Mouse (Mus musculus) hindbrain, embryonic 13.5 days (tissue): ENCODE measurements around the gene Mbd3. TPM values are rescaled to one million over a fixed set of nuclear protein-coding genes. Genes with fewer than 3 reads are reported as not detected.
"Not testable (repeated sequence)": the region's sequence is repeated elsewhere in the genome, so short reads cannot be mapped to it uniquely, and the experiment has no call there.

Experiments used
- ATAC-seq: fragments of 200-750 bp; cut with Nextera tagmentation; 2 replicates; pipeline ENCODE4 v1.8.0; 2017; ENCODE audit warnings: moderate TSS enrichment; ENCODE audit not compliant: low FRiP score
- H3K27ac ChIP-seq: fragments of 300-500 bp; sonication (generic); 2 replicates; pipeline ENCODE4 v1.5.1; 2015; ENCODE audit warnings: inconsistent platforms, mild to moderate bottlenecking, moderate library complexity
- H3K27me3 ChIP-seq: fragments of 300-500 bp; sonication (generic); 2 replicates; pipeline ENCODE4 v1.6.1; 2015; ENCODE audit warnings: mild to moderate bottlenecking, inconsistent platforms
- H3K36me3 ChIP-seq: fragments of 300-500 bp; sonication (generic); 2 replicates; pipeline ENCODE4 v1.6.1; 2015; ENCODE audit warnings: mild to moderate bottlenecking, inconsistent platforms
- H3K4me1 ChIP-seq: fragments of 300-500 bp; sonication (generic); replicated peaks from 2 replicates; pipeline ENCODE4 v1.6.1; 2015; ENCODE audit warnings: inconsistent platforms
- H3K4me2 ChIP-seq: fragments of 300-500 bp; sonication (generic); 2 replicates; pipeline ENCODE4 v1.6.1; 2015; ENCODE audit warnings: inconsistent platforms, mild to moderate bottlenecking, moderate library complexity
- H3K4me3 ChIP-seq: fragments of 300-500 bp; sonication (generic); 2 replicates; pipeline ENCODE4 v1.5.1; 2015; ENCODE audit warnings: mild to moderate bottlenecking, inconsistent platforms
- H3K9ac ChIP-seq: fragments of 300-500 bp; sonication (generic); 2 replicates; pipeline ENCODE4 v1.6.1; 2015; ENCODE audit warnings: mild to moderate bottlenecking, inconsistent platforms
- H3K9me3 ChIP-seq: fragments of 300-500 bp; sonication (generic); 2 replicates; pipeline ENCODE4 v1.6.1; 2016; ENCODE audit warnings: inconsistent platforms
- WGBS: fragments of 180-500 bp; shearing (Covaris S2); methylation state at CpG from one replicate; pipeline ENCODE4 v1.1.7; 2015; 5-methylcytosine and 5-hydroxymethylcytosine counted together
- polyA plus RNA-seq: library from polyadenylated mRNA; unstranded; fragments of >200 nt; fragmentation: Nextera tagmentation; extraction: Ambion mirVana; gene quantifications from 2 replicates; pipeline ENCODE4 v1.2.1, GENCODE M21; 2015

Mbd3 gene
- polyA plus RNA-seq, 1 experiment from 2014 or later, result 230 TPM

DNA sequence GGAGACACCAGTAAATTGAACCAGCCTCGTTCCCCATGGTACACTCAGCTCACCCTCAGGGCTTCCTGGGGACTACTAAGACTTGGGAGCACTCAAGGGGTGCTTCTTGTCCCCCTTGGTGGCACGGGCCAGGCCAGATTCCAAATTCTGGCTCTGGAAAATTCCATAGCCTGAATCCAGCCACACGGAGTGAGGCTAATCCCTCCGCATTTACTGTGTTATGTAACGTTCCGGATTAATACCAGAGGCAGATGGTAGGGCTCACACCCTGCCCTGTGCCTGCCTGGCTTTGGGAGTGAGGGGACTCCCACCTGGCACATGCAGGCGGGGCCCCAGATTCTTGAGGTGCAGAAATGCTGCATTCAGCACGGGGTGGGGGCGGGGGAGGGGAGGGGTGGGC is 43.9 kb downstream of the Mbd3 start:
- Histone ChIP-seq H3K9ac (no peak overlapping the region), H3K4me3 (no peak overlapping the region), H3K27ac (no peak overlapping the region), H3K36me3 (no peaks in the 10 kb centered on the region), H3K4me2 (no peak overlapping the region), H3K4me1 (peaks cover 24% of the 10 kb centered on the region), H3K9me3 (no peaks in the 10 kb centered on the region), H3K27me3 (peaks cover 100% of the 10 kb centered on the region)
- 10% methylated on average over 8 of the region's 9 CpGs for WGBS
- ATAC-seq, result no peak

DNA sequence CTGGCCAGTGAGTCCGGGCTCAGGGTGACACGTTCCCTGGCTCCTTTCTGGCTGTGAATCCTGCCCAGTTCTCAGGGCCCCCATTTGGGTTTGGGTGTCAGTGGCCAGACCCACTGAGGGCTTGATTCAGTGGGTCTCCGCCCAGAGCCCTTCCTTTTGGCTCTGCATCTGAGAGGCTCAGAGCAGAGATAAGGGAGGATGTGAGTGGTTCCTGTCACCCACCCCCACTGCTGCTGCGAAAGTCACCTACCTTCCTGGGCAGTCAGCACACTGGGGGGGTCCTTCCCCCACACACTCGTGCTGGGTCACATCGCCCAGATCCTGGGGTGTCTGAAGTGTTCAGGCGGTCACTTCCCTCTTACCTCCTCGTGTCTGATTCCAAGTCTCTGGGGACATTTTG is 46.6 kb downstream of the Mbd3 start:
- no peaks in the 10 kb centered on the region for H3K36me3 ChIP-seq
- H3K27me3 ChIP-seq, result peaks cover 100% of the 10 kb centered on the region
- no peak overlapping the region for H3K4me3 ChIP-seq
- 67% methylated on average over 8 of the region's 8 CpGs for WGBS
- no peak overlapping the region for H3K4me2 ChIP-seq
- H3K27ac ChIP-seq, result no peak overlapping the region
- H3K9ac ChIP-seq, result no peak overlapping the region
- H3K9me3 ChIP-seq, result no peaks in the 10 kb centered on the region
- peaks cover 32% of the 10 kb centered on the region for H3K4me1 ChIP-seq
- ATAC-seq, result no peak

DNA sequence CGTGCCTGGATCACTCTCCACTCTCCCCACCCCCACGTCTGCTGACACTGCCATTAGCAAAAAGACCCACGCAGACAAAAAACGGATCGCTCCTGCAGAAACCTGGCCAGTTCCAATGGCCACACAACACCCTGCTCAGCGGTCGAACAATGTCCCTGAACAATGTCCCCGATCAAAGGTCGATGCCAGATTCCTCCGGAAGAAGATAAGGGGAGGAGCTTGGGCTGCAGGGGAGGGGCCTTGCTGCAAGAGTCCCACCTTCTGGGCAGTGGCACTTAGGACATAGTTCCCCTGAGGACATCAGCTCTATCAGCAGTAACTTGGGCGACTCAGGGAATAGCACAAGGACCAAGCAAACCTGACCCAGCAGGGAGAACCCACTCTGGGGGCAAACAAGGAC is 47.5 kb downstream of the Mbd3 start:
- Histone ChIP-seq H3K9ac (no peak overlapping the region), H3K9me3 (no peaks in the 10 kb centered on the region), H3K4me1 (peaks cover 30% of the 10 kb centered on the region), H3K27ac (no peak overlapping the region), H3K36me3 (no peaks in the 10 kb centered on the region), H3K4me3 (no peak overlapping the region), H3K27me3 (peaks cover 100% of the 10 kb centered on the region), H3K4me2 (no peak overlapping the region)
- 22% methylated on average over 11 of the region's 11 CpGs for WGBS
- no peak for ATAC-seq

DNA sequence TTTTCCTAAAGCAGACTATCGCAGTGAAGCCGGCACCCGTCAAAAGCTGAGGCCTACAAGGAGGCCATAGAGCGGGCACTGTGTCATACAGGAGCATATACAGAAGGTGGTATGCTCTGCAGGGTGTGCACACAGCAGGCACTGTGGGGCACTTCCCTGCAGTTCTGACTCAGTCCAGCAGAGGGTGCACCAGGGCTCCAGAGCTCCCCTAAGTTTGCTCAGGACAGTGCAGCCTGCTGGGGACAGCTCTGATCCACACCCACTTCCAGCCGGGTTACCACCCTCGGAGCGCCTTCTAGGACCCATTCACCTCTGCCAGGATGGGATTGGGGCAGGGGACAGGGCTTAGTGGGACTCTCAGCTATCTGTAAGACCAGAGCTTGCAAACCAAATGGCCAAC is 49.1 kb downstream of the Mbd3 start:
- WGBS, result 3% methylated on average over 7 of the region's 7 CpGs
- H3K4me1 ChIP-seq, result peaks cover 19% of the 10 kb centered on the region
- ATAC-seq, result peak; percentile 69

DNA sequence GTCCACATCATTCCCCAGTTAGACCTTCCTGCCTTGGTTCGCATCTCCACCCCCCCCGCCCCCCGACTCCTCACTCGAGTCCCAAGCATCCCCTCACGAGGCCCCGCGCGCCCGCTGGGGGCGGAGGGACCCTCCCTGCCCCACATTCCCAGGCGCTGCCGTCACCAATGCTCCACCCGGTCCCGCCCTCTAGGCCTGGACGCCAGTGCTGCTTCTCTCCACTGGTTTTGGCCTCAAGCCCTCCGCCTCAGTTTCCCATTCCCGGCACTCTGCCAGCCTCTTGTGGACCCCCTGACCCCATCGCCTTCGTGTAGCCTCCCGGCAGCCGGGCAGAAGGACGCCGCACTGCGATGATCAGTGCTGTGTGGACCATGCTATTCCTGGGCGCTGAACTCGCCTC is 50.4 kb downstream of the Mbd3 start:
- H3K9me3 ChIP-seq, result no peaks in the 10 kb centered on the region
- H3K36me3 ChIP-seq, result no peaks in the 10 kb centered on the region
- no peak for ATAC-seq
- peak overlapping the region; percentile 25; the same call in 1 of the 2 replicates for H3K4me2 ChIP-seq
- H3K27me3 ChIP-seq, result peaks cover 100% of the 10 kb centered on the region
- no peak overlapping the region for H3K9ac ChIP-seq
- H3K4me3 ChIP-seq, result no peak overlapping the region
- peaks cover 24% of the 10 kb centered on the region for H3K4me1 ChIP-seq
- no peak overlapping the region for H3K27ac ChIP-seq
- WGBS, result 12% methylated on average over 26 of the region's 26 CpGs

More for the DNA sequence above, 49.1 kb downstream of the Mbd3 start:
- Histone ChIP-seq H3K27me3 (peaks cover 100% of the 10 kb centered on the region), H3K4me2 (no peak overlapping the region), H3K36me3 (no peaks in the 10 kb centered on the region), H3K27ac (no peak overlapping the region), H3K9me3 (no peaks in the 10 kb centered on the region), H3K4me3 (no peak overlapping the region), H3K9ac (no peak overlapping the region)

DNA sequence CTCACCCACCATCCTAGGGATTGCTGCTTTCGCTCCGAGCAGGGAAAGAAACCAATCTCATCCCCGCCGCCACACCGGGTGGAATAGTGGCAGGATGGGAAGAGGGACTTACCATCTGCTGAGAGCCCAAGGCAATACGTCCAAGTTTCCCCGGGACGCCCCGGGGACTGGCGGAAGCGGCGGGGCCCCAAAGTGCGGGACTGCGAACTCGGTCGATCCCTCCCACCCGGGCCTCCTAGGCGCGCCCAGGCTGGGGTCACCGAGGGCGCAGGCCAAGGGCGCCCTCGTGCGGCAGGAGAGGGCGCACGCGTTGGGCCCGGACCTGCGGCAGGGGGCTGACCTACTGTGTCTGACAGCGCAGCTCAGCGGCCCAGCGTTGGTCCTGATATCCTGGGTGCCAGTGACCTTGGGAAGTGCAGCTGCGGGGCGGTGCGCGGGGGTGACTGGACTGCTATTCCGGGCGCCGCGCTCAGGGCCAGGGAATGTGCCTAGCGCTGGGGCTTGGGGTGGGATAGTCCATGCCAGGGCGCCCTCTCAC is 51.0 kb downstream of the Mbd3 start, which contains the start of gene Adamtsl5:
TSS of gene Adamtsl5 (minus strand) at position 169 of the 538 bp plus-strand sequence.
- under 1% methylated on average over 42 of the region's 42 CpGs for WGBS
- no peak within 1 kb of the TSS for H3K4me3 ChIP-seq
- peaks cover 100% of the 10 kb centered on the region for H3K27me3 ChIP-seq

DNA sequence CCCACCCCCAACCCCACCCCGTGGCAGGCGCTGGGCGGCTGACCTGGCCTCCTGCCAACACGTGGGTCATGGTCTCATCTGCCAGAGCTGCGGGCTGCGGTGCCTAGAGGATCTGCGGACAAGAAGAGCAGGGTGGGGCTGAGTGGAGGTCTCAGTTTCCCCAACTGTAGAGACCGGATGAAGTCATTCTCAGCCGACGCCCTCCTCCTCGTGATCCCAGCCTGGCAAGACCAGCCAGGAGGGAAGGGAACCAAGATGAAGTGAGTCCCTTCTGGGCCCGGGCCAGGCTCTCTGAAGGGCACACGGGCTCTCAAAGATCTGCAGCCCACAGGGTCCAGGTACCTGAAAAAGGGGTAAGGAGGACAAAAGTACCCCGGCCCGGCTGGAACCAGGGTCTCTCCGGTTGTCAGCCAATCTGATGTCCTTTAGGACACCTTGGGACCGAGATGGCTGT is 51.8 kb downstream of the Mbd3 start:
- no peak for ATAC-seq
- Histone ChIP-seq H3K4me1 (peaks cover 38% of the 10 kb centered on the region), H3K27me3 (peaks cover 100% of the 10 kb centered on the region), H3K9me3 (no peaks in the 10 kb centered on the region), H3K36me3 (no peaks in the 10 kb centered on the region), H3K27ac (no peak overlapping the region), H3K4me3 (no peak overlapping the region), H3K9ac (no peak overlapping the region), H3K4me2 (peak overlapping the region; percentile 25; the same call in 1 of the 2 replicates)
- WGBS, result 15% methylated on average over 16 of the region's 17 CpGs

More for the DNA sequence above, 51.0 kb downstream of the Mbd3 start, which contains the start of gene Adamtsl5:
- no peak for ATAC-seq
- Histone ChIP-seq H3K27ac (no peak within 1 kb of the TSS), H3K4me2 (peak within 1 kb of the TSS; percentile 25), H3K9me3 (no peaks in the 10 kb centered on the region), H3K4me1 (peaks cover 30% of the 10 kb centered on the region), H3K9ac (no peak within 1 kb of the TSS), H3K36me3 (no peaks in the 10 kb centered on the region)

DNA sequence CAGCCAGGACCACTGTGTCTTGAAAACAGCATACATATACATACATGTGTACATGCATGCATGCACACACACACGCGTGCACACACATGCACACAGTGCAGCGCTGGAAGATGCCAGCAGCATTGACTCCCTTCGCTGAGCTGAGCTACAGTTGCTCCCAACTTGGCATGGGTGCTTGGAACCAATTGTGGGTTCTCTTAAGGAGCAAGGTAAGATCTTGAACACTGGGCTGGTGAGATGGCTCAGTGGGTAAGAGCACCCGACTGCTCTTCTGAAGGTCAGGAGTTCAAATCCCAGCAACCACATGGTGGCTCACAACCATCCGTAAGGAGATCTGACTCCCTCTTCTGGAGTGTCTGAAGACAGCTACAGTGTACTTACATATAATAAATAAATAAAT is 53.4 kb downstream of the Mbd3 start:
- not testable (repeated sequence) for H3K36me3 ChIP-seq, ATAC-seq, H3K9ac ChIP-seq, H3K4me2 ChIP-seq, H3K27ac ChIP-seq, H3K4me3 ChIP-seq, H3K9me3 ChIP-seq
- peaks cover 52% of the 10 kb centered on the region for H3K4me1 ChIP-seq
- peaks cover 100% of the 10 kb centered on the region for H3K27me3 ChIP-seq
- 76% methylated on average over 6 of the region's 6 CpGs for WGBS

DNA sequence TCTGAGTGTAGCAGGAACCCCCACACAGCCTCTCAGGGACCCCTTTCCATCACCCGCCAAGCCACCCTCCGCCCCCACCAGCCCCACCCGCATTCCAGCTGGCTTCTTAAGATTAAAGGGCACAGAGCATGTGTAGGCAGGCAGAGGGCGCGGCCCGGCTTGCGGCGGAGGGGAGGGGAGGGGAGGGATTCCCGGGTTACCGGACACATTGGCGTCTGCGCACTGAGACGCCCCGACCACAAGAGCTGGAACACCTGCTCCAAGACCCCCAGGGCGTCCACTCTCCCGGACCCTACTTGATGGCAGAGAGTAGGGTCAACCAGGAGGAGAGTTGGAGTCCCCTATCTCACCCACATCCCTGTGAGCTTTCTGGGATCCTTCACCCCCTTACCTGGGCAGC is 54.2 kb downstream of the Mbd3 start:
- H3K36me3 ChIP-seq, result no peaks in the 10 kb centered on the region
- H3K4me2 ChIP-seq, result no peak overlapping the region
- peaks cover 100% of the 10 kb centered on the region for H3K27me3 ChIP-seq
- no peak overlapping the region for H3K27ac ChIP-seq
- no peaks in the 10 kb centered on the region for H3K9me3 ChIP-seq
- no peak overlapping the region for H3K4me3 ChIP-seq
- no peak overlapping the region for H3K9ac ChIP-seq
- H3K4me1 ChIP-seq, result peaks cover 52% of the 10 kb centered on the region
- no peak for ATAC-seq
- 3% methylated on average over 16 of the region's 16 CpGs for WGBS

DNA sequence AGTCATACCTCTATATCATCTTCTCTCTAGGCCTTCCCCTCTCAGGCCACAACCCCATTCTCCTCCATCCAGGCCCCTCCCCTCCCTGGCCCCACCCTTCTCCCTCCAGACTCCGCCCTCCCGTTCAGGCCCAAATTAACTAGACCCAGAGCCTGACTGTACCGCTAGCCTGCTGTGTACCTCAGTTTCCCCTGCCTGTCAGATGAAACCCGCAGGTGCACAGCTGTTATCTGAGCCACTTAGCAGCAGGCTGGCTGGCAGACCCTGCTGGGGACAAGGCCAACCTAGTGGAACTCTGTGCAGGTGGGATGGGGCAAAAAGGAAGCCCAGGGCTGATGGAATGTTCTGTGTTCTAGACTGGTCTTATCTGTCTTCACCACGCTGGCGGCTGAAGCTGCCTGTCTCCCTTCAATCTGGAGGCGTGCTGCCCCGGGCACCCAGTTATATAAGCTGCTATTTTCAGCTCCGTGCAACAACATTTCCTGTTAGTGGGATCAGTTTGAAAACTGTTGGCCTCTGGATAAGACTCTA is 55.2 kb downstream of the Mbd3 start:
- WGBS, result 42% methylated on average over 9 of the region's 9 CpGs
- ATAC-seq, result no peak
- Histone ChIP-seq H3K27ac (no peak overlapping the region), H3K9me3 (no peaks in the 10 kb centered on the region), H3K36me3 (no peaks in the 10 kb centered on the region), H3K27me3 (peaks cover 95% of the 10 kb centered on the region), H3K4me3 (no peak overlapping the region), H3K4me2 (no peak overlapping the region), H3K4me1 (peaks cover 52% of the 10 kb centered on the region), H3K9ac (no peak overlapping the region)

DNA sequence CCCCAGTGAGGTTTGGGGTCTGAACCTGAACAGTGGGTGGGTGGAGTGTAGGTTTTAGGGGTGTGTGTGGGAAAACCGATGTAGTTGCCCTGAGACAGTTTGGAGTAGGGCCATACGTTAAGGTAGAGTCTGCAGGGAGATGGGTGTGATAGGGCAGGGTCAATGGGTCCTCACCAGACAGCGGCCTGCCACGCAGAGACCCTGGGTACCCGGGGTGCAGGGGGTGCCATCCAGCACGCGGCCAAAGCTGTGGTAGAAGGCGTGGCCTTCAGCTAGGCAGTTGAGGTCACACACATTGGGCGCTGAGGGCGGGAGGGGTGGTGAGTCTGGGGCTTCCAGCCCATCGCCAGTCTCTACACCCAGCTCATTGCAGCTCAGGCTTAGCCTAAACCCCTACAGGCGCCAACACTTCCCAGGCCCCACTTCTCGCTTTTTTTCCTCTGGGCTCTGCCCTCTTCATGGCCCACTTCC is 55.9 kb downstream of the Mbd3 start:
- 32% methylated on average over 13 of the region's 13 CpGs for WGBS
- Histone ChIP-seq H3K36me3 (no peaks in the 10 kb centered on the region), H3K9me3 (no peaks in the 10 kb centered on the region), H3K27ac (no peak overlapping the region), H3K4me3 (peak overlapping the region; percentile 31), H3K4me2 (peak overlapping the region; percentile 51), H3K4me1 (peaks cover 46% of the 10 kb centered on the region), H3K27me3 (peaks cover 87% of the 10 kb centered on the region), H3K9ac (no peak overlapping the region)
- peak; percentile 9; the same call in 1 of the 2 replicates for ATAC-seq

DNA sequence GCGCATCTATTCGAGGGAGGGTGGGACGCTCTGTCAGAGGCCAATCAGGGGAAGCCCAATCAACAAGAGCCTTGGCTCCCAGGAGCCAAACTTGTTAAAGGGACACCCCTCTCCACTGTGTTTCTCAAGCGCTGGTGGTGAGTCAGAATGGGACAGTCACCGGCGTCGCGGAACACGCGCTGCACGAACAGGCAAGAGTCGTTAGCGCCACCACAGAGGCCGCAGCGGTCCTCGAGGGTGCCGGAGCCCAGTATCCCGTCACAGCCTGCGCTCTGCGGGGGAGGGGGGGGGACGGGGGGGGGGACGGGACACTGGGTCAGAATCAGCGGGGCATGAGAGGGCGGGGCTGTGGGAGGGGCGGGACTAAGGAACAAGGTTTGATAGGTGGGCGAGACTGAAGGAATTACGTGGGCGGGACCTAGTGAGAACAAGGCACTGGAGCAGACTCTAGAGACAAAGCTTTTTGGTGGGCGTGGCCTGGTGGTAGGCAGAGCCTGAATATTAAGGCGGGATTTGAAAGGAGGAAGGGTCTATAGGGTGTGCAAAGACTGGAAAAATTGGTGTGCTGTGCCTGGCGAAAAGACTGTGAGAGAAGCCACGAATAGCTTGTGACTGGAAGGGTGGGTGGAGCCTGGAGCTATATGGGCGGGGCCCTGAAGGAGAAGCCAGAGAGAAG is 56.5 kb downstream of the Mbd3 start:
- Histone ChIP-seq H3K9me3 (no peaks in the 10 kb centered on the region), H3K4me1 (peaks cover 40% of the 10 kb centered on the region), H3K4me2 (peak overlapping the region; percentile 51), H3K36me3 (no peaks in the 10 kb centered on the region), H3K4me3 (peak overlapping the region; percentile 31), H3K27me3 (peaks cover 87% of the 10 kb centered on the region), H3K9ac (no peak overlapping the region), H3K27ac (no peak overlapping the region)
- 0% methylated on average over 24 of the region's 33 CpGs for WGBS
- peak; percentile 55 for ATAC-seq
